ENCODE assay signal across 8 mouse cellular contexts in the genomic region with DNA sequence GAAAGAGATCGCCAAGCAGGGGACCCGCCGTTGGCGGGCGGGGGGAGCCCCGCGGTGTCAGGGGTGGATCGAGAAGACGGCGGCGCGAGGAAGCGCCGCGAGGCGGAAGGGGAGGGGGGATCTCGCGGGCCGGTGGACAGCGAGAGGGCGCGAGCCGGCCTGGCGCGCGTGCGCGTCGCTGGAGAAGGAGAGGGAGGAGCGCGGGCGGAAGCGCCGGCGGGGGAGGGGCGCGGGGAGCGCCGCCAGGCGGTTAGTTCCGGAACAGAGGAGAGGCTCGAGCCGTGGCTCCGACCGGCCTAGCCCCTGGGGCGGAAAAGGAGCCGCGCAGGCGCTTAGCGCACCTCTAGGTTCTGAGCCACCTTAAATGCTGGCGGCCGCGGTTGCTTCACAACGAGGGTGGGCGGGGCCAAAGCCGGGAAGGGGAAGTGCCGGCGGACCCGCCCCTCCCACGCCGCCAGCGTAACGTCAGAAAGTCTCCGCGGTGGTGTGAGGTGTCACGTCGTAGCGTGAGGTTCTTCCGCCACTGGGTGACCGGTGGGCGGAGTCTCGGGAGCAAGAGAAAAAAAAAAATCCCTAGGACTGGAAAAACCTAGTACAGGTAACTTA. TPM values are rescaled to one million over a fixed set of nuclear protein-coding genes. Genes with fewer than 3 reads are reported as not detected.
DNase-seq lines count a peak whose midpoint lies in the region; ATAC-seq and TF ChIP-seq lines count a peak whose summit lies in the region.

Gene Atxn2l (minus strand): TSS at position 165 of the 606 bp plus-strand sequence.

- peak; percentile 99 for DNase-seq in MEL (ENCODE audit: low read depth, low spot score)
- DNase-seq in cerebellum, adult 2 months: peak; percentile 99
- peak; percentile 100 for DNase-seq in forebrain, postnatal 0 days
- peak; percentile 99 for DNase-seq in heart, postnatal 4 days
- peak; percentile 97 to 98 for DNase-seq in layer of hippocampus, adult 8-10 months (ENCODE audit: low spot score in 2 of 2)
- peak; percentile 97 for DNase-seq in ovary, adult 18-20 months (ENCODE audit: low spot score)
- DNase-seq in thymus, postnatal 0 days (ENCODE audit: low spot score): peak; percentile 100

- peak within 1 kb of the TSS; percentile 100 for H3K9ac ChIP-seq in MEL (ENCODE audit: control insufficient read depth, low read depth, low read length, poor library complexity, severe bottlenecking)
- peak within 1 kb of the TSS; percentile 98 for H3K9ac ChIP-seq in forebrain, postnatal 0 days
- peak within 1 kb of the TSS; percentile 100 for H3K9ac ChIP-seq in lung, embryonic 15.5 days

- H3K79me2 ChIP-seq in MEL (ENCODE audit: control insufficient read depth, insufficient read depth, low read length, poor library complexity): peaks cover 34% of the 10 kb centered on the region

- peak in 2 of 3 experiments; percentile 60 to 66; a peak in 5 of 6 replicates for TF ChIP-seq CTCF in MEL (IDR thresholded peaks at IDR 0.05 in 2 of 3, conservative IDR thresholded peaks at IDR 0.05 in 1 of 3; ENCODE audit: control insufficient read depth in 1 of 3, insufficient read depth in 1 of 3, low read depth in 2 of 3, low read length in 3 of 3, poor library complexity in 1 of 3, severe bottlenecking in 1 of 3)
- TF ChIP-seq CTCF in cerebellum, adult 2 months (IDR thresholded peaks at IDR 0.05; ENCODE audit: borderline replicate concordance, insufficient read depth, low read depth, low read length): peak; percentile 44; the same call in 1 of the 2 replicates
- TF ChIP-seq CTCF in forebrain, postnatal 0 days (IDR thresholded peaks at IDR 0.05; ENCODE audit: low read depth): peak; percentile 72

- no peak for TF ChIP-seq RAD21 in MEL (IDR thresholded peaks at IDR 0.05; ENCODE audit: low read depth, low read length)

- peak within 1 kb of the TSS; percentile 99 for H3K27ac ChIP-seq in MEL (ENCODE audit: control insufficient read depth, low read depth, low read length)
- peak within 1 kb of the TSS; percentile 76 for H3K27ac ChIP-seq in cerebellum, adult 2 months (ENCODE audit: insufficient read depth, low read length)
- H3K27ac ChIP-seq in forebrain, postnatal 0 days (ENCODE audit: low read depth, low read length): peak within 1 kb of the TSS; percentile 96
- peak within 1 kb of the TSS; percentile 100 for H3K27ac ChIP-seq in lung, embryonic 15.5 days

- peak; percentile 47 to 73 for TF ChIP-seq POLR2A in MEL (IDR thresholded peaks at IDR 0.05; ENCODE audit: control insufficient read depth in 1 of 2, insufficient read depth in 1 of 2, low read depth in 1 of 2, low read length in 2 of 2, poor library complexity in 1 of 2)
- peak; percentile 39; the same call in 1 of the 2 replicates for TF ChIP-seq POLR2A in cerebellum, adult 2 months (IDR thresholded peaks at IDR 0.05; ENCODE audit: borderline replicate concordance, insufficient read depth, low read length)

- peaks cover 4 to 12% of the 10 kb centered on the region in 2 experiments; a peak in 3 of 4 replicates for H3K4me1 ChIP-seq in MEL (ENCODE audit: control insufficient read depth in 1 of 2, insufficient read depth in 2 of 2, low read length in 2 of 2)
- H3K4me1 ChIP-seq in cerebellum, adult 2 months (ENCODE audit: control insufficient read depth, insufficient read depth, low read length): peaks cover 5% of the 10 kb centered on the region; the same call in 1 of the 2 replicates
- peaks cover 5% of the 10 kb centered on the region; the same call in 1 of the 2 replicates for H3K4me1 ChIP-seq in forebrain, postnatal 0 days (ENCODE audit: insufficient read depth)
- H3K4me1 ChIP-seq in lung, embryonic 15.5 days: peaks cover 7% of the 10 kb centered on the region

- H3K9me3 ChIP-seq in MEL (replicated peaks; ENCODE audit: insufficient read depth, low read length): no peaks in the 10 kb centered on the region
- H3K9me3 ChIP-seq in forebrain, postnatal 0 days (ENCODE audit: low read length): no peaks in the 10 kb centered on the region
- H3K9me3 ChIP-seq in lung, embryonic 15.5 days: no peaks in the 10 kb centered on the region

- H3K4me3 ChIP-seq in MEL (ENCODE audit: control insufficient read depth in 1 of 2, insufficient read depth in 1 of 2, low read depth in 2 of 2, low read length in 2 of 2): peak within 1 kb of the TSS; percentile 70 to 96
- H3K4me3 ChIP-seq in cerebellum, adult 2 months (replicated peaks; ENCODE audit: insufficient read depth, low read depth, low read length): peak within 1 kb of the TSS; percentile 73
- H3K4me3 ChIP-seq in forebrain, postnatal 0 days (ENCODE audit: low read depth, low read length): peak within 1 kb of the TSS; percentile 96
- H3K4me3 ChIP-seq in lung, embryonic 15.5 days: peak within 1 kb of the TSS; percentile 99

- TF ChIP-seq EP300 in MEL (IDR thresholded peaks at IDR 0.05; ENCODE audit: low read depth in 1 of 2, low read length in 2 of 2): peak in 1 of 2 experiments; percentile 35; a peak in 2 of 4 replicates

- peak within 1 kb of the TSS; percentile 60 for H3K4me2 ChIP-seq in forebrain, postnatal 0 days (ENCODE audit: low read depth)
- peak within 1 kb of the TSS; percentile 65 for H3K4me2 ChIP-seq in lung, embryonic 15.5 days

- no peaks in the 10 kb centered on the region for H3K27me3 ChIP-seq in MEL (ENCODE audit: control insufficient read depth in 1 of 2, insufficient read depth in 2 of 2, low read length in 2 of 2)
- no peaks in the 10 kb centered on the region for H3K27me3 ChIP-seq in cerebellum, adult 2 months (ENCODE audit: control insufficient read depth, insufficient read depth, low read length)
- no peaks in the 10 kb centered on the region for H3K27me3 ChIP-seq in forebrain, postnatal 0 days (ENCODE audit: insufficient read depth, low read length)
- H3K27me3 ChIP-seq in lung, embryonic 15.5 days: no peaks in the 10 kb centered on the region

- H3K36me3 ChIP-seq in MEL (ENCODE audit: control insufficient read depth in 1 of 2, insufficient read depth in 2 of 2, low read length in 2 of 2): peaks cover 26 to 32% of the 10 kb centered on the region in 2 experiments
- H3K36me3 ChIP-seq in forebrain, postnatal 0 days (ENCODE audit: insufficient read depth): peaks cover 27% of the 10 kb centered on the region
- H3K36me3 ChIP-seq in lung, embryonic 15.5 days: peaks cover 28% of the 10 kb centered on the region

- WGBS in cerebellum, adult 2 months: under 1% methylated on average over 59 of the region's 72 CpGs
- WGBS in forebrain, postnatal 0 days: 4% methylated on average over 62 of the region's 72 CpGs
- WGBS in lung, embryonic 15.5 days: under 1% methylated on average over 67 of the region's 72 CpGs

- ATAC-seq in forebrain, postnatal 0 days: peak; percentile 85
- peak; percentile 90 for ATAC-seq in lung, embryonic 15.5 days (ENCODE audit: borderline replicate concordance, extremely low read depth, low FRiP score, low TSS enrichment)

TF ChIP-seq in MEL, 35 proteins besides CTCF, POLR2A, EP300 and RAD21 (continues in another document):
- TF ChIP-seq CHD2 (IDR thresholded peaks at IDR 0.05; ENCODE audit: low read length) (peak; percentile 81), JUND (IDR thresholded peaks at IDR 0.05; ENCODE audit: low read depth, low read length) (no peak), MEF2A (IDR thresholded peaks at IDR 0.05; ENCODE audit: extremely low read depth, insufficient replicate concordance, low read depth, low read length, poor library complexity, severe bottlenecking) (peak; percentile 52; the same call in 1 of the 2 replicates), E2F4 (IDR thresholded peaks at IDR 0.05; ENCODE audit: borderline replicate concordance, low read depth, low read length) (peak; percentile 60; the same call in 1 of the 2 replicates), ZC3H11A (IDR thresholded peaks at IDR 0.05; ENCODE audit: low read depth, low read length) (no peak), RCOR1 (IDR thresholded peaks at IDR 0.05; ENCODE audit: low read depth, low read length) (no peak), ZMIZ1 (IDR thresholded peaks at IDR 0.05; ENCODE audit: low read depth, low read length) (peak; percentile 85), SIN3A (IDR thresholded peaks at IDR 0.05; ENCODE audit: low read length) (peak; percentile 92), MYB (IDR thresholded peaks at IDR 0.05; ENCODE audit: low read depth, low read length) (0 out of 2 replicates have a peak, but pooled peaks have one; percentile 26), POLR2AphosphoS5 (IDR thresholded peaks at IDR 0.05; ENCODE audit: borderline replicate concordance, low read depth, low read length) (no peak), MAFK (IDR thresholded peaks at IDR 0.05; ENCODE audit: borderline replicate concordance, low read depth, low read length) (no peak), NRF1 (IDR thresholded peaks at IDR 0.05; ENCODE audit: insufficient read depth, low read depth, low read length, poor library complexity, severe bottlenecking) (peak; percentile 88), TBP (IDR thresholded peaks at IDR 0.05; ENCODE audit: low read depth, low read length) (peak; percentile 88), GATA1 (IDR thresholded peaks at IDR 0.05; ENCODE audit: low read depth, low read length) (no peak), HCFC1 (IDR thresholded peaks at IDR 0.05; ENCODE audit: low read depth, low read length) (peak; percentile 90), MXI1 (IDR thresholded peaks at IDR 0.05; ENCODE audit: low read depth, low read length) (peak; percentile 69), ZKSCAN1 (IDR thresholded peaks at IDR 0.05; ENCODE audit: low read depth, low read length) (peak; percentile 44; the same call in 1 of the 2 replicates), POLR2AphosphoS2 (IDR thresholded peaks at IDR 0.05; ENCODE audit: low read length) (peak; percentile 95), NELFE (IDR thresholded peaks at IDR 0.05; ENCODE audit: low read depth, low read length) (peak; percentile 83), MAZ (IDR thresholded peaks at IDR 0.05; ENCODE audit: low read depth, low read length) (peak; percentile 91), BHLHE40 (IDR thresholded peaks at IDR 0.05; ENCODE audit: borderline replicate concordance, low read depth, low read length) (no peak), ZNF384 (IDR thresholded peaks at IDR 0.05; ENCODE audit: low read depth, low read length) (peak; percentile 89)

RNA-seq across cellular contexts. Expression of gene Atxn2l, which starts in this region (rescaled TPM):
- total RNA-seq in MEL (2012; rRNA removed): 40.8 and 52.1 TPM in 2 replicates
- polyA plus RNA-seq in MEL (2012; ENCODE audit: insufficient read depth in 1 of 2, insufficient read length in 2 of 2, low read depth in 1 of 2, low replicate concordance in 2 of 2, missing spikeins in 1 of 2): 100 to 1,000 TPM; 218 to 821 TPM
- 139 and 154 TPM in 2 replicates for polyA plus RNA-seq in cerebellum, adult 2 months (2012; rRNA removed)
- total RNA-seq in forebrain, postnatal 0 days (2014; rRNA removed): 60.5 and 89.0 TPM in 2 replicates
- 39.5 and 56.8 TPM in 2 replicates for polyA plus RNA-seq in forebrain, postnatal 0 days (2015; fragmentation: Nextera tagmentation; extraction: Ambion mirVana)
- 10 to 100 TPM; 60.0 to 65.7 TPM for total RNA-seq in heart, postnatal 4 days (2021)
- 100 to 1,000 TPM; 113 to 133 (median 125) TPM for total RNA-seq in layer of hippocampus, adult 8-10 months (2022)
- 47.7 and 54.1 TPM in 2 replicates for polyA plus RNA-seq in lung, embryonic 15.5 days (2015; fragmentation: Nextera tagmentation; extraction: Ambion mirVana)
- polyA plus RNA-seq in thymus, postnatal 0 days (2015; fragmentation: Nextera tagmentation; extraction: Ambion mirVana): 37.9 and 38.5 TPM in 2 replicates

Comparison
In these comparisons a context has a peak if more than half of its experiments do, and no peak if none do; other contexts are left out.
1. Peak in every context shown above with its lines: DNase-seq, ATAC-seq, H3K4me3 ChIP-seq and H3K27ac ChIP-seq.